Mouse (Mus musculus) embryonic facial prominence, embryonic 15.5 days (tissue): ENCODE results near the gene Nr3c2. TPM values are rescaled to one million over a fixed set of nuclear protein-coding genes. Genes with fewer than 3 reads are reported as not detected.

Experiments
- ATAC-seq: fragments of 200-750 bp; cut with Nextera tagmentation; 2 replicates; pipeline ENCODE4 v1.8.0; 2017; ENCODE audit warnings: low read depth, moderate TSS enrichment; ENCODE audit not compliant: insufficient number of reproducible peaks, low FRiP score, low TSS enrichment
- H3K27ac ChIP-seq: fragments of 300-500 bp; sonication (generic); replicated peaks from 2 replicates; pipeline ENCODE4 v1.5.1; 2015; ENCODE audit warnings: mild to moderate bottlenecking, inconsistent platforms
- H3K27me3 ChIP-seq: fragments of 300-500 bp; sonication (generic); 2 replicates; pipeline ENCODE4 v1.6.1; 2015; ENCODE audit warnings: inconsistent platforms
- H3K36me3 ChIP-seq: fragments of 300-500 bp; sonication (generic); 2 replicates; pipeline ENCODE4 v1.6.1; 2015; ENCODE audit warnings: mild to moderate bottlenecking, inconsistent platforms
- H3K4me1 ChIP-seq: fragments of 300-500 bp; sonication (generic); 2 replicates; pipeline ENCODE4 v1.6.1; 2015; ENCODE audit warnings: inconsistent platforms
- H3K4me2 ChIP-seq: fragments of 300-500 bp; sonication (generic); replicated peaks from 2 replicates; pipeline ENCODE4 v1.6.1; 2015; ENCODE audit warnings: mild to moderate bottlenecking, inconsistent platforms
- H3K4me3 ChIP-seq: fragments of 300-500 bp; sonication (generic); replicated peaks from 2 replicates; pipeline ENCODE4 v1.5.1; 2015; ENCODE audit warnings: mild to moderate bottlenecking, inconsistent platforms
- H3K9ac ChIP-seq: fragments of 300-500 bp; sonication (generic); 2 replicates; pipeline ENCODE4 v1.6.1; 2015; ENCODE audit warnings: inconsistent platforms
- H3K9me3 ChIP-seq: fragments of 300-500 bp; sonication (generic); replicated peaks from 2 replicates; pipeline ENCODE4 v1.6.1; 2016; ENCODE audit warnings: inconsistent platforms
- WGBS: fragments of 180-500 bp; shearing (Covaris S2); methylation state at CpG from one replicate; pipeline ENCODE4 v1.1.7; 2015; 5-methylcytosine and 5-hydroxymethylcytosine counted together
- polyA plus RNA-seq: library from polyadenylated mRNA; unstranded; fragments of >200 nt; fragmentation: Nextera tagmentation; extraction: Ambion mirVana; gene quantifications from 2 replicates; pipeline ENCODE4 v1.2.1, GENCODE M21; 2015

Nr3c2 gene
- polyA plus RNA-seq, 1 experiment from 2014 or later, result 5.8 TPM

- Histone ChIP-seq H3K9ac (no peak overlapping the region), H3K27ac (no peak overlapping the region), H3K36me3 (no peaks in the 10 kb centered on the region), H3K4me3 (no peak overlapping the region), H3K27me3 (no peaks in the 10 kb centered on the region), H3K4me2 (no peak overlapping the region), H3K4me1 (no peaks in the 10 kb centered on the region), H3K9me3 (no peaks in the 10 kb centered on the region)
- no peak for ATAC-seq
- WGBS, result 89% methylated on average over 6 of the region's 6 CpGs
Observed at GRCm38 (mm10) chr8:77056853-77057252, 157.6 kb downstream of the Nr3c2 start.

GRCm38 (mm10) chr8:77082687-77083086 lies 183.4 kb downstream of the Nr3c2 start:
- Histone ChIP-seq H3K9me3 (no peaks in the 10 kb centered on the region), H3K9ac (no peak overlapping the region), H3K27me3 (no peaks in the 10 kb centered on the region), H3K4me3 (no peak overlapping the region), H3K27ac (no peak overlapping the region), H3K4me1 (peaks cover 19% of the 10 kb centered on the region), H3K4me2 (no peak overlapping the region), H3K36me3 (no peaks in the 10 kb centered on the region)
- ATAC-seq, result no peak
- WGBS, result 72% methylated on average over 4 of the region's 4 CpGs

GRCm38 (mm10) chr8:77086036-77086435 lies 186.8 kb downstream of the Nr3c2 start:
- WGBS, result 33% methylated on average over 8 of the region's 8 CpGs
- no peaks in the 10 kb centered on the region for H3K27me3 ChIP-seq
- H3K9me3 ChIP-seq, result no peaks in the 10 kb centered on the region
- ATAC-seq, result no peak
- no peak overlapping the region for H3K9ac ChIP-seq
- no peak overlapping the region for H3K4me3 ChIP-seq
- 0 out of 2 replicates have a peak overlapping the region, but pooled peaks have one; percentile 18 for H3K27ac ChIP-seq
- H3K4me1 ChIP-seq, result peaks cover 19% of the 10 kb centered on the region
- H3K36me3 ChIP-seq, result no peaks in the 10 kb centered on the region
- no peak overlapping the region; the same call in 1 of the 2 replicates for H3K4me2 ChIP-seq

GRCm38 (mm10) chr8:77096721-77097120 lies 197.5 kb downstream of the Nr3c2 start:
- no peak for ATAC-seq
- H3K9ac ChIP-seq, result no peak overlapping the region
- H3K4me1 ChIP-seq, result no peaks in the 10 kb centered on the region
- H3K27me3 ChIP-seq, result no peaks in the 10 kb centered on the region
- H3K4me3 ChIP-seq, result no peak overlapping the region
- H3K27ac ChIP-seq, result no peak overlapping the region
- 63% methylated on average over 4 of the region's 4 CpGs for WGBS
- H3K36me3 ChIP-seq, result no peaks in the 10 kb centered on the region
- H3K4me2 ChIP-seq, result no peak overlapping the region
- no peaks in the 10 kb centered on the region for H3K9me3 ChIP-seq

- Histone ChIP-seq H3K4me3 (no peak overlapping the region), H3K36me3 (no peaks in the 10 kb centered on the region), H3K4me1 (no peaks in the 10 kb centered on the region), H3K4me2 (no peak overlapping the region), H3K27me3 (no peaks in the 10 kb centered on the region), H3K9ac (no peak overlapping the region), H3K27ac (no peak overlapping the region), H3K9me3 (no peaks in the 10 kb centered on the region)
- no peak for ATAC-seq
- WGBS, result 79% methylated on average over 10 of the region's 10 CpGs
Observed at GRCm38 (mm10) chr8:77098101-77098500, 198.9 kb downstream of the Nr3c2 start.

GRCm38 (mm10) chr8:77100370-77100769 lies 201.1 kb downstream of the Nr3c2 start:
- H3K9ac ChIP-seq, result no peak overlapping the region
- no peak overlapping the region for H3K4me2 ChIP-seq
- H3K4me1 ChIP-seq, result no peaks in the 10 kb centered on the region
- no peaks in the 10 kb centered on the region for H3K36me3 ChIP-seq
- no peaks in the 10 kb centered on the region for H3K27me3 ChIP-seq
- no peak overlapping the region for H3K4me3 ChIP-seq
- no peak for ATAC-seq
- H3K27ac ChIP-seq, result no peak overlapping the region
- 77% methylated on average over 2 of the region's 2 CpGs for WGBS
- H3K9me3 ChIP-seq, result no peaks in the 10 kb centered on the region

- Histone ChIP-seq H3K9me3 (no peaks in the 10 kb centered on the region), H3K9ac (no peak overlapping the region), H3K27ac (no peak overlapping the region), H3K4me2 (no peak overlapping the region), H3K36me3 (no peaks in the 10 kb centered on the region), H3K27me3 (no peaks in the 10 kb centered on the region), H3K4me1 (no peaks in the 10 kb centered on the region), H3K4me3 (no peak overlapping the region)
- 93% methylated on average over 7 of the region's 7 CpGs for WGBS
- ATAC-seq, result no peak
Observed at GRCm38 (mm10) chr8:77102879-77103278, 203.6 kb downstream of the Nr3c2 start.

- 84% methylated on average over 2 of the region's 2 CpGs for WGBS
- Histone ChIP-seq H3K9ac (no peak overlapping the region), H3K4me1 (no peaks in the 10 kb centered on the region), H3K9me3 (no peaks in the 10 kb centered on the region), H3K27ac (no peak overlapping the region), H3K36me3 (no peaks in the 10 kb centered on the region), H3K4me3 (no peak overlapping the region), H3K27me3 (no peaks in the 10 kb centered on the region), H3K4me2 (no peak overlapping the region)
- ATAC-seq, result no peak
Observed at GRCm38 (mm10) chr8:77112719-77113118, 213.5 kb downstream of the Nr3c2 start.

GRCm38 (mm10) chr8:77114769-77115168 lies 215.5 kb downstream of the Nr3c2 start:
- no peak overlapping the region for H3K4me3 ChIP-seq
- no peaks in the 10 kb centered on the region for H3K36me3 ChIP-seq
- H3K27me3 ChIP-seq, result no peaks in the 10 kb centered on the region
- H3K9ac ChIP-seq, result no peak overlapping the region
- no peak for ATAC-seq
- H3K9me3 ChIP-seq, result no peaks in the 10 kb centered on the region
- no peaks in the 10 kb centered on the region for H3K4me1 ChIP-seq
- no peak overlapping the region for H3K4me2 ChIP-seq
- H3K27ac ChIP-seq, result no peak overlapping the region
- WGBS, result 84% methylated on average over 10 of the region's 10 CpGs

- H3K9ac ChIP-seq, result no peak overlapping the region
- H3K4me2 ChIP-seq, result no peak overlapping the region
- H3K9me3 ChIP-seq, result no peaks in the 10 kb centered on the region
- H3K4me3 ChIP-seq, result no peak overlapping the region
- H3K27ac ChIP-seq, result no peak overlapping the region
- no peaks in the 10 kb centered on the region for H3K36me3 ChIP-seq
- 70% methylated on average over 7 of the region's 7 CpGs for WGBS
- H3K27me3 ChIP-seq, result no peaks in the 10 kb centered on the region
- no peaks in the 10 kb centered on the region for H3K4me1 ChIP-seq
- no peak for ATAC-seq
Observed at GRCm38 (mm10) chr8:77116419-77117079, 217.3 kb downstream of the Nr3c2 start.

GRCm38 (mm10) chr8:77120810-77121570 lies 221.7 kb downstream of the Nr3c2 start:
- no peak overlapping the region for H3K4me2 ChIP-seq
- no peak overlapping the region for H3K4me3 ChIP-seq
- no peaks in the 10 kb centered on the region for H3K36me3 ChIP-seq
- no peaks in the 10 kb centered on the region for H3K9me3 ChIP-seq
- H3K9ac ChIP-seq, result no peak overlapping the region
- H3K4me1 ChIP-seq, result no peaks in the 10 kb centered on the region
- H3K27me3 ChIP-seq, result no peaks in the 10 kb centered on the region
- WGBS, result 49% methylated on average over 10 of the region's 10 CpGs
- ATAC-seq, result no peak
- no peak overlapping the region for H3K27ac ChIP-seq

- Histone ChIP-seq H3K27ac (no peak overlapping the region), H3K9ac (no peak overlapping the region), H3K4me3 (no peak overlapping the region), H3K36me3 (no peaks in the 10 kb centered on the region), H3K4me1 (no peaks in the 10 kb centered on the region), H3K4me2 (no peak overlapping the region), H3K27me3 (no peaks in the 10 kb centered on the region), H3K9me3 (no peaks in the 10 kb centered on the region)
- ATAC-seq, result no peak
- 28% methylated on average over 1 of the region's 1 CpGs for WGBS
Observed at GRCm38 (mm10) chr8:77121571-77121890, 222.3 kb downstream of the Nr3c2 start.
